In the genomic region with DNA sequence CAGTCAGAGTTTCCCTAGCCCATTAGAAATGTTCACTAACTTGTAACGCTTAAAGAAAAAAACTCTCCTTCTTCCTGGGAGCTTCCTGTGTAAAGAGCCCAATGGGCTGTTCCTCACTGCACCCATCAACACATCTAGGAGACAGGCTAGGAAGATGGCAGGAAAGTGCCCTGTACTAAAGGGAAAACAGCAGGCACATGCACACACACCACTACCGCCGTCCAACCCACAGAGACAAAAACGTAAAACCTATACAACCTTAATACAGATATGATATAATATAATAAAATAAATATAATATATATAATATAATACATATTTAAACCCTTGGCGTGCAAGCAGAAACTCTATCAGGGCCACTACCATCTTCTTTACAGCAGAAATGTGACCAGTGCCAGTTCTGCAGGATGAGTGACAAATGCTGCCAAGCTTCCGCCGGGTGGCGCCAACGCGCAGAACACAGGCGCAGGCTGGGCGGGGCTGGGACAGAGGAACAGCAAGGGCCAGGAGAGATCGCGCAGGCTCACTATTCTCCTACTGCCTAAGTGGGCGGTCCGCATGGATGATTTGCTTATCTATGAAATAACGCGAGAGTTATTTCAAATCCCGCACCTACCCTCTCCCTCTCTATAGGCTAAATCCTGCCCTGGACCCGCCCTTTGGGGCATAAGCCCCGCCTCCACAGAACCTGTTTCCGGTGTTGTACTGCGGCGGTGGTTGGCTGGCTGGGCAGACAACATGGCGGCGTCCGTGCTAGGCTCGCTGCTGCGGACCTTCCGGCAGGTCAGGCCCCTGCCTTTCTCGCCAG, we compare ENCODE assay signal across 8 mouse cellular contexts. TPM values are rescaled to one million over a fixed set of nuclear protein-coding genes. Genes with fewer than 3 reads are reported as not detected.
DNase-seq lines count a peak whose midpoint lies in the region; ATAC-seq and TF ChIP-seq lines count a peak whose summit lies in the region.

A gene (plus strand): TSS at position 687 of the 808 bp plus-strand sequence.

- H3K27me3 ChIP-seq in ES-Bruce4 (ENCODE audit: control insufficient read depth, insufficient read depth, low read length, poor library complexity, severe bottlenecking) = no peaks in the 10 kb centered on the region
- H3K27me3 ChIP-seq in forebrain, embryonic 13.5 days = no peaks in the 10 kb centered on the region
- H3K27me3 ChIP-seq in liver, postnatal 0 days (ENCODE audit: insufficient read depth, low read length) = no peaks in the 10 kb centered on the region
- H3K27me3 ChIP-seq in neural tube, embryonic 14.5 days (ENCODE audit: control insufficient read depth, insufficient read depth, low read length) = no peaks in the 10 kb centered on the region

- WGBS in forebrain, embryonic 13.5 days = 7% methylated on average over 31 of the region's 31 CpGs
- 6% methylated on average over 31 of the region's 31 CpGs for WGBS in large intestine, adult 2 months
- 7% methylated on average over 31 of the region's 31 CpGs for WGBS in liver, postnatal 0 days (ENCODE audit: insufficient replicate concordance)
- 7% methylated on average over 31 of the region's 31 CpGs for WGBS in neural tube, embryonic 14.5 days

- H3K4me2 ChIP-seq in forebrain, embryonic 13.5 days = peak within 1 kb of the TSS; percentile 88
- peak within 1 kb of the TSS; percentile 67 for H3K4me2 ChIP-seq in liver, postnatal 0 days (ENCODE audit: low read depth, low read length)
- peak within 1 kb of the TSS; percentile 72 for H3K4me2 ChIP-seq in neural tube, embryonic 14.5 days (ENCODE audit: low read depth, low read length)

- peak; percentile 27 for TF ChIP-seq POLR2A in ES-Bruce4 (IDR thresholded peaks at IDR 0.05; ENCODE audit: insufficient read depth, low read length)

- H3K9me3 ChIP-seq in ES-Bruce4 (replicated peaks; ENCODE audit: control insufficient read depth, insufficient read depth, low read length, poor library complexity, severe bottlenecking) = no peaks in the 10 kb centered on the region
- H3K9me3 ChIP-seq in forebrain, embryonic 13.5 days (replicated peaks) = no peaks in the 10 kb centered on the region
- no peaks in the 10 kb centered on the region for H3K9me3 ChIP-seq in liver, postnatal 0 days (ENCODE audit: low read length)
- no peaks in the 10 kb centered on the region for H3K9me3 ChIP-seq in neural tube, embryonic 14.5 days (ENCODE audit: control insufficient read depth, low read length)

- intact Hi-C loops in heart, postnatal 10 days (cut with DNase I) = loop anchor here (2.0 to 10.0 kb wide), 2 partner anchors 18 to 960 kb away; a partner anchor contains a TSS

- TF ChIP-seq CTCF in ES-Bruce4 (IDR thresholded peaks at IDR 0.05; ENCODE audit: low read depth, low read length) = peak; percentile 89
- TF ChIP-seq CTCF in liver, postnatal 0 days (IDR thresholded peaks at IDR 0.05; ENCODE audit: low read depth) = peak; percentile 96

- peak within 1 kb of the TSS; percentile 86 for H3K9ac ChIP-seq in ES-Bruce4 (ENCODE audit: low read depth, poor library complexity, severe bottlenecking)
- peak within 1 kb of the TSS; percentile 87 for H3K9ac ChIP-seq in forebrain, embryonic 13.5 days
- peak within 1 kb of the TSS; percentile 92 for H3K9ac ChIP-seq in liver, postnatal 0 days (replicated peaks)
- peak within 1 kb of the TSS; percentile 84 for H3K9ac ChIP-seq in neural tube, embryonic 14.5 days (replicated peaks; ENCODE audit: low read depth, low read length)

- TF ChIP-seq EP300 in ES-Bruce4 (IDR thresholded peaks at IDR 0.05; ENCODE audit: insufficient read depth, low read depth, low read length) = no peak; the same call in 1 of the 2 replicates
- peak; percentile 74; the same call in 1 of the 2 replicates for TF ChIP-seq EP300 in liver, postnatal 0 days (IDR thresholded peaks at IDR 0.05; ENCODE audit: low read depth)

- peak within 1 kb of the TSS; percentile 7; the same call in 1 of the 2 replicates for H3K27ac ChIP-seq in ES-Bruce4 (ENCODE audit: insufficient read depth, low read length)
- H3K27ac ChIP-seq in forebrain, embryonic 13.5 days = peak within 1 kb of the TSS; percentile 76
- H3K27ac ChIP-seq in liver, postnatal 0 days (ENCODE audit: low read depth) = peak within 1 kb of the TSS; percentile 87
- peak within 1 kb of the TSS; percentile 66; the same call in 1 of the 2 replicates for H3K27ac ChIP-seq in neural tube, embryonic 14.5 days (ENCODE audit: low read depth, low read length)

- no peaks in the 10 kb centered on the region for H3K4me1 ChIP-seq in ES-Bruce4 (ENCODE audit: control insufficient read depth, insufficient read depth, low read length)
- peaks cover 14% of the 10 kb centered on the region for H3K4me1 ChIP-seq in forebrain, embryonic 13.5 days
- H3K4me1 ChIP-seq in liver, postnatal 0 days (ENCODE audit: insufficient read depth) = peaks cover 8% of the 10 kb centered on the region
- 0 out of 2 replicates have a peak, but pooled peaks cover 2% of the 10 kb centered on the region for H3K4me1 ChIP-seq in neural tube, embryonic 14.5 days (ENCODE audit: control insufficient read depth, insufficient read depth, low read length)

- ATAC-seq in cerebellum, adult (ENCODE audit: insufficient number of reproducible peaks, low FRiP score, low TSS enrichment) = peak; percentile 99
- peak; percentile 99 for ATAC-seq in forebrain, embryonic 13.5 days
- peak; percentile 97 for ATAC-seq in liver, postnatal 0 days
- ATAC-seq in neural tube, embryonic 14.5 days (ENCODE audit: low read depth) = peak; percentile 100

- peaks cover 16% of the 10 kb centered on the region; the same call in 1 of the 2 replicates for H3K36me3 ChIP-seq in ES-Bruce4 (ENCODE audit: control insufficient read depth, insufficient read depth, low read length, poor library complexity, severe bottlenecking)
- H3K36me3 ChIP-seq in forebrain, embryonic 13.5 days (ENCODE audit: poor library complexity, severe bottlenecking) = peaks cover 23% of the 10 kb centered on the region
- peaks cover 21% of the 10 kb centered on the region for H3K36me3 ChIP-seq in liver, postnatal 0 days (replicated peaks; ENCODE audit: insufficient read depth, low read length)
- peaks cover 5% of the 10 kb centered on the region for H3K36me3 ChIP-seq in neural tube, embryonic 14.5 days (ENCODE audit: control insufficient read depth, insufficient read depth, low read length)

- peak; percentile 98 to 99 for DNase-seq in heart, postnatal 10 days
- peak; percentile 98 for DNase-seq in large intestine, adult 2 months (ENCODE audit: low read depth, low spot score)
- peak; percentile 99 for DNase-seq in liver, postnatal 0 days
- peak; percentile 99 for DNase-seq in testis, postnatal 10 days (ENCODE audit: low spot score)

- peak within 1 kb of the TSS; percentile 98 for H3K4me3 ChIP-seq in ES-Bruce4 (ENCODE audit: low read depth, low read length)
- H3K4me3 ChIP-seq in forebrain, embryonic 13.5 days = peak within 1 kb of the TSS; percentile 89
- H3K4me3 ChIP-seq in liver, postnatal 0 days (ENCODE audit: low read depth, low read length) = peak within 1 kb of the TSS; percentile 88
- peak within 1 kb of the TSS; percentile 64 for H3K4me3 ChIP-seq in neural tube, embryonic 14.5 days (ENCODE audit: low read depth, low read length)

RNA-seq across cellular contexts. Expression of the gene that starts here (rescaled TPM):
- 76.9 and 81.9 TPM in 2 replicates for polyA plus RNA-seq in ES-Bruce4 (2011; ENCODE audit: insufficient read depth, insufficient read length, low read depth, missing spikeins)
- polyA plus RNA-seq in forebrain, embryonic 13.5 days (2015; fragmentation: Nextera tagmentation; extraction: Ambion mirVana) = 240 and 275 TPM in 2 replicates
- 10 to 100 TPM; 96.6 to 98.2 TPM for total RNA-seq in heart, postnatal 10 days (2021)
- polyA plus RNA-seq in large intestine, adult 2 months (2012; rRNA removed) = 34.6 and 39.1 TPM in 2 replicates
- polyA plus RNA-seq in liver, postnatal 0 days (2015; fragmentation: Nextera tagmentation; extraction: Ambion mirVana) = 160 and 167 TPM in 2 replicates
- 118 and 138 TPM in 2 replicates for polyA plus RNA-seq in neural tube, embryonic 14.5 days (2014; fragmentation: Nextera tagmentation; extraction: Ambion mirVana)

Comparison
In these comparisons a context has a peak if more than half of its experiments do, and no peak if none do; other contexts are left out.
1. Peak in every context shown above with its lines: DNase-seq, ATAC-seq, H3K4me3 ChIP-seq and H3K27ac ChIP-seq.
2. H3K27ac ChIP-seq: peak in every context shown above with its lines; median percentile 87 in liver, postnatal 0 days; 76 in forebrain, embryonic 13.5 days; 66 in neural tube, embryonic 14.5 days; 7 in ES-Bruce4.